Mouse (Mus musculus) embryonic facial prominence, embryonic 14.5 days (tissue): ENCODE data around the gene Nkpd1. TPM values are rescaled to one million over a fixed set of nuclear protein-coding genes. Genes with fewer than 3 reads are reported as not detected.
A peak's percentile ranks its signal among the peaks of the same experiment; 100 is the strongest.

Experiments used
- ATAC-seq: fragments of 200-750 bp; cut with Nextera tagmentation; 2 replicates; pipeline ENCODE4 v1.8.0; 2017; ENCODE audit warnings: low read depth, moderate number of reproducible peaks, moderate TSS enrichment
- DNase-seq: peaks from one replicate; pipeline ENCODE4 v3.0.0-alpha.2; 2015; ENCODE audit warnings: low spot score
- H3K27ac ChIP-seq: fragments of 300-500 bp; sonication (generic); replicated peaks from 2 replicates; pipeline ENCODE4 v1.5.1; 2014; ENCODE audit warnings: low read depth, mild to moderate bottlenecking, low read length, moderate library complexity
- H3K27me3 ChIP-seq: fragments of 300-500 bp; sonication (generic); replicated peaks from 2 replicates; pipeline ENCODE4 v1.6.1; 2014; ENCODE audit warnings: low read length; ENCODE audit not compliant: control insufficient read depth, insufficient read depth
- H3K36me3 ChIP-seq: fragments of 300-500 bp; sonication (generic); 2 replicates; pipeline ENCODE4 v1.6.1; 2014; ENCODE audit warnings: low read length, mixed read lengths; ENCODE audit not compliant: control insufficient read depth, insufficient read depth
- H3K4me1 ChIP-seq: fragments of 300-500 bp; sonication (generic); 2 replicates; pipeline ENCODE4 v1.6.1; 2014; ENCODE audit warnings: antibody characterized with exemption, low read length; ENCODE audit not compliant: control insufficient read depth, insufficient read depth
- H3K4me2 ChIP-seq: fragments of 300-500 bp; sonication (generic); 2 replicates; pipeline ENCODE4 v1.6.1; 2014; ENCODE audit warnings: low read depth, mild to moderate bottlenecking, low read length, moderate library complexity, mixed read lengths
- H3K4me3 ChIP-seq: fragments of 300-500 bp; sonication (generic); 2 replicates; pipeline ENCODE4 v1.5.1; 2014; ENCODE audit warnings: low read depth, mild to moderate bottlenecking, low read length
- H3K9ac ChIP-seq: fragments of 300-500 bp; sonication (generic); 2 replicates; pipeline ENCODE4 v1.6.1; 2014; ENCODE audit warnings: low read depth, mild to moderate bottlenecking, low read length, moderate library complexity, mixed read lengths
- H3K9me3 ChIP-seq: fragments of 300-500 bp; sonication (generic); 2 replicates; pipeline ENCODE4 v1.6.1; 2016; ENCODE audit warnings: low read length; ENCODE audit not compliant: control insufficient read depth
- WGBS: fragments of 180-500 bp; shearing (Covaris S2); extraction: QIAGEN DNeasy Blood & Tissue Kit; methylation state at CpG from one replicate; pipeline ENCODE4 v1.1.7; 2014; 5-methylcytosine and 5-hydroxymethylcytosine counted together
- polyA plus RNA-seq: library from polyadenylated mRNA; unstranded; fragments of >200 nt; fragmentation: Nextera tagmentation; extraction: Ambion mirVana; gene quantifications from 2 replicates; pipeline ENCODE4 v1.2.1, GENCODE M21; 2014

Nkpd1 gene
- polyA plus RNA-seq, 1 experiment from 2014 or later, result 0.42 TPM

GRCm38 (mm10) chr7:19558965-19559364 is 41.3 kb downstream of the Nkpd1 start:
- H3K9me3 ChIP-seq, result no peaks in the 10 kb centered on the region
- H3K9ac ChIP-seq, result no peak overlapping the region
- H3K4me3 ChIP-seq, result no peak overlapping the region
- ATAC-seq (no peak), DNase-seq (no peak)
- H3K4me1 ChIP-seq, result peaks cover 26% of the 10 kb centered on the region
- no peak overlapping the region for H3K27ac ChIP-seq
- no peak overlapping the region for H3K4me2 ChIP-seq
- H3K27me3 ChIP-seq, result no peaks in the 10 kb centered on the region
- peaks cover 14% of the 10 kb centered on the region; the same call in 1 of the 2 replicates for H3K36me3 ChIP-seq
- 55% methylated on average over 2 of the region's 2 CpGs for WGBS

- Histone ChIP-seq H3K9me3 (0 out of 2 replicates have a peak, but pooled peaks cover 4% of the 10 kb centered on the region), H3K4me3 (peak overlapping the region; percentile 99), H3K4me2 (peak overlapping the region; percentile 98), H3K27ac (peak overlapping the region; percentile 94; the same call in 1 of the 2 replicates), H3K36me3 (peaks cover 22% of the 10 kb centered on the region), H3K9ac (peak overlapping the region; percentile 97), H3K27me3 (no peaks in the 10 kb centered on the region), H3K4me1 (peaks cover 26% of the 10 kb centered on the region)
- WGBS, result 21% methylated on average over 11 of the region's 11 CpGs
- DNase-seq (peak; percentile 50), ATAC-seq (no peak)
Measured at GRCm38 (mm10) chr7:19560491-19561260, 43.0 kb downstream of the Nkpd1 start.

DNA sequence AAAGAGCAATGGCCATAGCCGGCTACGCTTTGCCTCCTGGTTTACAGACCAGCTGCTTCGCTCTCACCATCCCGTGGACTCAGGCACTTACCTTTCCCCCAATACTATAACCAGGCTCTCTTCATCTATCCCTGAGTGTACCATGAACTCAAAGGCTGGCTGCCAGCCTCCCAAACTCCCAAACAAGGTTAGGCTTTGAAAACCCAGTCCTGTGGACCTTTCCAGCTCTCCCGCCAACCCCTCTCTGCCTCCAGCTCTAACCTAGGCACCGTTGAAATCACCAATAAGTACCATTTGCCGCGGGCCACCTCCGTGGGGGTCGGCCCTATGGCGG is 43.8 kb downstream of the Nkpd1 start:
- peak overlapping the region; percentile 99 for H3K4me3 ChIP-seq
- ATAC-seq (no peak), DNase-seq (no peak)
- no peaks in the 10 kb centered on the region for H3K27me3 ChIP-seq
- H3K9ac ChIP-seq, result peak overlapping the region; percentile 97
- peaks cover 24% of the 10 kb centered on the region for H3K36me3 ChIP-seq
- peak overlapping the region; percentile 98 for H3K4me2 ChIP-seq
- peak overlapping the region; percentile 94 for H3K27ac ChIP-seq
- 0 out of 2 replicates have a peak, but pooled peaks cover 4% of the 10 kb centered on the region for H3K9me3 ChIP-seq
- 2% methylated on average over 11 of the region's 11 CpGs for WGBS
- H3K4me1 ChIP-seq, result peaks cover 26% of the 10 kb centered on the region

DNA sequence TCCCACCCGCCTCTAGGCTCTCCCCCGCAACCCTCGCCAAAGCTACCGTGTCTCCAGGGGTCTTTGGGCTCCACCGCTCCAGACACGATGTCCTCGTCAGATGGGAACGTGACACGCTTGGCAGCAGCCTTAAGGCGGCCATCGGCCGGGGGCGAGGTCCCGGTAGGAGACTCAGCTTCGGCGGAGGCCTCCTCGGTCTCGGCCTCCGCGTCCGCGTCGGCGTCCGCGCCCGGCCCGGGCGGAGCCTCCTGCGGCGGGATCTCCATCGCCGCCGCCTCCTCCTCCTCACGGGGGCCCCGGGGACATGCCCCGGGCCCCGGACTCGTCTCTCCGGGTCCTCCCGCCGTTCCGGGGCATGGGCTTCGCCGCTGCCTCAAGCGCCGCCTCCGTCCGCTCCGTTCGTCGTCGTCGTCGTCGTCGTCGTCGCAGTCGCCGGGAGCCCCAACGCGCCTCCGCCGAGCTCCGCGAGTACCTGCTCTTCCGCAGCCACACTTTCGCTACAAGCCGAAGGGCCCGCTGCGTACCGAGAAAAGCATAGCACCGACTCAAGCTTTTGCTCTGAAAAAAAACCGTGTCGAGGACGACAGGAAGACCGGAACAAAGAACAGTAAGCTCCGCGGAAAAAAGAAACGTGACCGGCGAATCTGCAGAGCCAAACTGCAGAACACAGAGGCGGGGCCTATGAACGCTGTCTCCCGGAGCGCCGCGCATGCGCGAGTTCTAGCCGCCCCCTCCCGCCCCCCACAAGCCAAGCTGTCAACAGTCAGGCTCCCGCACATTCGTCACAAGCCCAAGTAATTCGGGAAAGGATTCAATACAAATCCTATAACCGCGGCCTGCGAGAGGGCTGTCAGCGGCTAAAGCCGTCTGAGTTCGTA is 44.4 kb downstream of the Nkpd1 start:
- DNase-seq (peak; percentile 97), ATAC-seq (peak; percentile 90)
- Histone ChIP-seq H3K27ac (peak overlapping the region; percentile 94), H3K9ac (peak overlapping the region; percentile 97), H3K27me3 (no peaks in the 10 kb centered on the region), H3K9me3 (0 out of 2 replicates have a peak, but pooled peaks cover 4% of the 10 kb centered on the region), H3K4me3 (peak overlapping the region; percentile 99), H3K4me2 (peak overlapping the region; percentile 98), H3K36me3 (peaks cover 30% of the 10 kb centered on the region), H3K4me1 (peaks cover 26% of the 10 kb centered on the region)
- WGBS, result under 1% methylated on average over 79 of the region's 102 CpGs

- 0 out of 2 replicates have a peak, but pooled peaks cover 4% of the 10 kb centered on the region for H3K9me3 ChIP-seq
- H3K27me3 ChIP-seq, result no peaks in the 10 kb centered on the region
- peak within 1 kb of the TSS; percentile 99 for H3K4me3 ChIP-seq
- H3K4me2 ChIP-seq, result peak within 1 kb of the TSS; percentile 98
- ATAC-seq (peak; percentile 45; the same call in 1 of the 2 replicates), DNase-seq (peak; percentile 69)
- 4% methylated on average over 19 of the region's 19 CpGs for WGBS
- H3K36me3 ChIP-seq, result peaks cover 33% of the 10 kb centered on the region
- peak within 1 kb of the TSS; percentile 94 for H3K27ac ChIP-seq
- H3K9ac ChIP-seq, result peak within 1 kb of the TSS; percentile 97
- peaks cover 26% of the 10 kb centered on the region for H3K4me1 ChIP-seq
Measured at GRCm38 (mm10) chr7:19562643-19563410, 45.2 kb downstream of the Nkpd1 start, which contains the start of gene Ppp1r37. TSS of gene Ppp1r37 (minus strand) at chr7:19563076.

DNA sequence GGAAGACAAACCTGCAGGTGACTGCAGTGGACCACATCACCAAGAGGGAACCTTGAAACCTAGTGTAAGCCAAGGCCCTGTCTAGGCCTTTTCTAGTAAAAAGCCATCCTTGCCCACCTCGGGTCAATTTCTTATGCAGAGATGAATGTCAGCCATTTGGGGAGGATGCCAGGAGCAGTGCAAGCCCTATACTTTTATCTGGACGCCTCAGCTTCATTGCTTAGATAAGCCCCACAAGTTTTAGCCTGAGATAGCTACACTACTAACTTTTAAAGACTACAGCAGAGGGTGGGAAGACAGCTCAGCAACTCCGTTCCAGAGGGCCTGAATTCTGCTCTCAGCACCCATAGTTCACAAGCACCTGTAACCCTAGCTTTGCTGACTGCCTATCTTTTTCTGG is 46.2 kb downstream of the Nkpd1 start:
- H3K9ac ChIP-seq, result no peak overlapping the region; the same call in 1 of the 2 replicates
- H3K27me3 ChIP-seq, result no peaks in the 10 kb centered on the region
- no peak overlapping the region for H3K4me3 ChIP-seq
- peaks cover 33% of the 10 kb centered on the region for H3K36me3 ChIP-seq
- H3K9me3 ChIP-seq, result 0 out of 2 replicates have a peak, but pooled peaks cover 4% of the 10 kb centered on the region
- WGBS, result 79% methylated on average over 3 of the region's 3 CpGs
- H3K27ac ChIP-seq, result 0 out of 2 replicates have a peak overlapping the region, but pooled peaks have one; percentile 94
- ATAC-seq (no peak), DNase-seq (no peak)
- peaks cover 24% of the 10 kb centered on the region for H3K4me1 ChIP-seq
- no peak overlapping the region for H3K4me2 ChIP-seq

DNA sequence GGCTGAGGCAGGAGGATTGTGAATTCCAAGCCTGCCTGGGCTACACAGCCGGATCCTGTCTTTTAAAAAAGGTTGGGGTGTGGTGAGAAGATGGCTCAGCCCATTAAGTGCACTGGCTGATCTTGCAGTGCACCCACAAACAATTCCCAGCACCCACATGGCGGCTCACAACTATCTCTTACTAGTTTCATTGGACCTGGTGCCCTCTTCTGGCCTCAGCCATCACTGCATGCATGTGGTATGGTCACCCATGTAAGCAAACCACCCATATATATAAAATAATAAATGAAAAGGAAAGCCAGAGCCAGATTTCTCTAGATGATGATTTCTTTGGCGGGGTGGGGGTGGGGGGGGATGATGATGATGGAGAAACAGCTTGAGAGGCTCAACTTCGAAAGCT is 46.8 kb downstream of the Nkpd1 start:
- Histone ChIP-seq H3K4me2 (no peak overlapping the region), H3K4me3 (no peak overlapping the region)

DNA sequence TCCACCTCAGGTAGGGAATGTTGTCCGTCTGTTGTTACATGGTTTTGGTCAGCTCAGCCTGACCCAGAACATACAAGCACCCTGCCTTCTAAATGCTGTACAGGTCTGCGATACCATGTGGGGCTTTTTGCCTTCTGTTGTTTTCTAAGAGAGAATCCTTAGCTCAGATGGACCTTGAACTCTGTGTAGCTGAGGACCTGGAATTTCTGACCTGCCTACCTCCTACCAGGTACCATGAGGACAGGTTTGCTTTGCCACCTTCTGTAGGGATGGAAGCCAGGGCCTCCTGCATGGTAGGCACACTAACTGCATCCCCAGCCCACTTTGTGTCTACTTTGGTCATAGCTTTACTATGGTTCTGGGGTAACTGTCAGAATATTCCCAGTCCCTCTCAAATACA is 48.2 kb downstream of the Nkpd1 start:
- DNase-seq (no peak), ATAC-seq (no peak)
- H3K9ac ChIP-seq, result no peak overlapping the region
- no peak overlapping the region for H3K4me2 ChIP-seq
- H3K4me3 ChIP-seq, result no peak overlapping the region
- WGBS, result 95% methylated on average over 2 of the region's 2 CpGs
- peaks cover 9% of the 10 kb centered on the region for H3K4me1 ChIP-seq
- 0 out of 2 replicates have a peak, but pooled peaks cover 4% of the 10 kb centered on the region for H3K9me3 ChIP-seq
- no peak overlapping the region for H3K27ac ChIP-seq
- no peaks in the 10 kb centered on the region for H3K27me3 ChIP-seq
- H3K36me3 ChIP-seq, result peaks cover 48% of the 10 kb centered on the region

More for the DNA sequence above, 46.8 kb downstream of the Nkpd1 start:
- Histone ChIP-seq H3K4me1 (peaks cover 19% of the 10 kb centered on the region), H3K9ac (no peak overlapping the region), H3K27ac (no peak overlapping the region), H3K36me3 (peaks cover 39% of the 10 kb centered on the region), H3K27me3 (no peaks in the 10 kb centered on the region), H3K9me3 (0 out of 2 replicates have a peak, but pooled peaks cover 4% of the 10 kb centered on the region)
- DNase-seq, result no peak
- ATAC-seq, result no peak
- 76% methylated on average over 4 of the region's 4 CpGs for WGBS
